Mouse (Mus musculus) urinary bladder, postnatal 10 days (tissue): ENCODE measurements around the gene Lsm2.

Source experiments
- DNase-seq: peaks from one replicate; pipeline ENCODE4 v3.0.0; 2022; ENCODE audit warnings: low spot score

Gene Lsm2

DNA sequence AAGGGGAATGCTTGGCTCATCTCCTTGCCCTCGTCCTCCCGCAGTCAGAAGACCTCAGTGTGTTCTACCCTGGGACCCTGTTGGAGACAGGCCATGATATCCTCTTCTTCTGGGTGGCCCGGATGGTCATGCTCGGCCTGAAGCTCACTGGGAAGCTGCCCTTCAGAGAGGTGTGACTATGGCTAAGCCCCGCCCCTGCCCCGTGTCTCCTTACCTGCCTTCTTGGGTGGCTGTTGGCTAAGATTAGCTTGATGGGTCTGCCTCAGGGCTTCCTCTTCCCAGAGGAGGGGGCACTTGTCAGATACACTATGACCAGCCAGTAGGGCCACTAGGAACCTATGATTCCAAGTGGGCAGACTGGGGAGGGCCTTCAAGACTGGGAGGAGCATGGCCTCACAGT lies 31.6 kb downstream of the Lsm2 start:
- DNase-seq: no peak

DNA sequence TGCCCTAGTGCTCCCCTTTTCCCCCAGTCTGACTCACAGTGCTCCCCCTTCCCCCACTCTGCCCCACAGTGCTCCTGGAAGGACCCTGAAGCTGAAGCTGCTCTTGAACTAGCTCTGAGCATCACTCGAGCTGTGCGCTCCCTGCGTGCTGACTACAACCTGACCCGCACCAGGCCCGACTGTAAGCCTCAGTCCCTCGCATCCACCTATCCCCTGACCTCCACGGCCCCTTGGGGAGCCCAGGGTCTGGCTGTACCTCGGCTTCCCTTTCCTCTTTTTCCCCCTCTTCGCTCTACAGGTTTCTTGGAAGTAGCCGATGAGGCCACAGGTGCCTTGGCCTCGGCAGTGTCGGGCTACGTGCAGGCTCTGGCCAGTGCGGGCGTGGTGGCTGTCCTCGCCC lies 33.6 kb downstream of the Lsm2 start:
- no peak for DNase-seq

DNA sequence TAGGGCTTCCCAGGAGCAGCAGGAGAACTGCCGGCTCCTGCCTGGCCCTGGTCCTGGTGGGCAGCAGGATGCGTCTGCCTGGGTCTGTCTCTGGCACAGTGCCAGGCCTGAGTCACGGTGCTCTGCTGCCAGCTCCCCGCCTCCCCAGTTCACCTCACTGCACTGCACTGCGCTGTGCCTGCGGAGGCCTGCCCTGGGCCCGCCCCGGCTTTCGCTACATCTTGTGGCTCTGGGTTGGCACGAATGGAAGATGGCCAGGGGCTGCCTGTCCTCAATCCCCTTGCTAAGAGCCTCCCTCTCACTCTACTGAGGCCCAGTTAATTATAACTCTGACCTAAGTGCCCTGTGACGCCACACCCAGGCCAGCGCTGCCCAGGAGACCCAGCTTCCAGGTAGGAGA lies 34.7 kb downstream of the Lsm2 start, which contains the start of gene Vwa7:
Vwa7 (plus strand) TSS at position 204 of the 400 bp plus-strand sequence.
- no peak for DNase-seq

DNA sequence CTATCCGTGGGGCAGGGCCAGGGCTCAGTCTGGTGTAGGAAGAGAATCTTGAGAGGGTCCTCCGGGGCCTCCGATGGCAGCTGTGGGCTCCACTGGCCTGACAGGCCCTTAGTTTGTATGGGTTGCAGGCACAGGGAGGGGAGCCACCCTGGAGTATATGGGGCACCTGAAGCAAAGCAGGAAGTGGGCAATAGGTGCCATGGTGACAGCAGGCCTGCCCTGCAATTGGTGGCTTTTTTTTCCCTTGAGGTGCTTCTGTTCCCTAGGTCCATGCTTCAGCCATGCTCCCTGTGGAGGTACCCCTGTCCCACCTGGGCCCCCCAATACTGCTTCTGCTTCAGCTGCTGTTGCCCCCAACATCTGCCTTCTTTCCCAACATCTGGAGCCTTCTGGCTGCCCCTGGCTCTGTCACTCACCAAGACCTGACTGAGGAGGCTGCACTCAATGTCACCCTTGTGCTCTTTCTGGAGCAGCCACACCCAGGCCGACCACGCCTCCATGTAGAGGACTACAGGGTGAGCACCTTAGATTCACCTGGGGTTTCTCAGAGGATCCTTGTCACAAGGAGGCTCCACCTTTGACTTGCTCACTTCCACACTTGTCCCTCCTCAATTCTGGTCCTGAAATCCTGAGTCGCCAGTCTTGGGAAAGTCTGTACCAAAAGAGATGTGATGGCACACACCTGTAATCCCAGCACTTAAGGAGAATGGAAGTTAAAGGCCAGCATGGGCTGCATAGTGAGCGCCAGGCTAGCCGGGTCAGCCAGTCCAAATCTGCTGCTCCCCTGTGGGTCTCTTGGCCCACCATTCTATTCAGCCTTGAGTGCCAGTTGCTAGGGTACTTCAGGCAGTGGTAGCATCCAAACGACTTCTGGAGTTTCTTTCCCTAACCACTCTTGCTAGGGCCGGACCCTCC lies 35.4 kb downstream of the Lsm2 start:
- no peak for DNase-seq

DNA sequence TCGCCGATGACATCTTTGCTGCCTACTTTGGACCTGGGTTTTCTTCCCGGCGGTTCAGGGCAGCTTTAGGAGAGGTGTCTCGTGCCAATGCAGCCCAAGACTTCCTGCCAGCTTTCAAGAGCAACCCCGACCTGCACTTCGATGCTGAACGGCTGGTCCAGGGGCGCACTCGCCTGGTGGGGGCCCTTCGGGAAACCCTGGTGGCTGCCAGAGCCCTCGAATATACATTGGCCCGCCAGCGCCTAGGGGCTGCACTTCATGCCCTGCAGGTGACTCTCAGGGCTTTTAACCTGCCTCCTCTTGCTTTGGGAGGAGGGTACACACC lies 36.0 kb downstream of the Lsm2 start:
- no peak for DNase-seq

DNA sequence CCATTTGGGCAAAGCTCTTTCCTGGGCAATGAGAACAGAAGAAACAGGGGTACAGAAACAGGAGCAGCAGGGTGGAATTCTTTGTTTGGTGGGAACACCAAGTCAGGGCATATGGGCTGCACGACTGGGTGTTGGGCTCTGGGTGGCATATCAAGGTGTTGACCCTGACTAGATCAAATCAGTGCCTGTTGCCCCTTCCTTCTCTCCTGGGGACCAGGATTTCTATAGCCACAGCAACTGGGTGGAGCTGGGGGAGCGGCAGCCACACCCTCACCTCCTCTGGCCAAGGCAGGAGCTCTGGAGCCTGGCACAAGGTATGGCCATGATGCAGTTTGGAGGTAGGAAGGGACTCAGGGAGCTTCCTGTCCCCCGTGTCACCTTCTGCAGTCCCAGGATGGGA lies 36.5 kb downstream of the Lsm2 start:
- no peak for DNase-seq

DNA sequence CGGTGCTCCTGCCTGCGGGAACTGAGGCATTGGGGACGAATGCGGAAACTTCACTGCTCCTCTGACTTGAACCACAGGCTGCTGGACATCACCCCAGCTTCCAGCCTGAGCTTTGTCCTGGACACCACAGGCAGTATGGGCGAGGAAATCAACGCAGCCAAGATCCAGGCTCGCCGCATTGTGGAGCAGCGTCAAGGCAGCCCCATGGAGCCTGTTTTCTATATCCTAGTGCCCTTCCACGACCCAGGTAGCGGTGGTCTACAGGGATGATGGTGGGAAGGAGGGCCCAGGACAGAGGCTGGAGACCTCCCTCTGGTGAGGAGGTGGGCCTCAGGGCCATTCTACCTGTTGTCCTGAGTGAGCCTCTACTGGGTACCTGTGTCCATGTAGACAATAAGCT lies 38.2 kb downstream of the Lsm2 start:
- no peak for DNase-seq

DNA sequence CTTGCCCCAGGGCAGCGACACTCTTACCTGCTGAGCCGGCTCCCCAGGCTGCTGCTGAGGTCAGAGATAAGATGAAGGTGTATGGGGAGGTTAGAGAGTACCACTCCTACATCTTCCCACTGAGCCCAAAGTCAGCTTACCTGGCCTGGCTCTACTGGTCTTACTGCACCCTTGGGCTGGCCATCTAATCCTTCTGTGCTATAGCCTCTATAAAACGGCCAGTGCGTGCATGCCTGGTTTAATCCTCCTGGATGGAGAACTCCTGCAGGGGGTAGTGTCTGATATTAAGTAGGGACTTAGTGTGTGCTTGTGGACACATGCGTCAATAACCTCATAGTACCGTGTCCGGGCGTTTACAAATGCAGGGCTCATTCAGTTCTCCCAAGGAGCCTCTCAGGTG lies 38.9 kb downstream of the Lsm2 start:
- DNase-seq: no peak

DNA sequence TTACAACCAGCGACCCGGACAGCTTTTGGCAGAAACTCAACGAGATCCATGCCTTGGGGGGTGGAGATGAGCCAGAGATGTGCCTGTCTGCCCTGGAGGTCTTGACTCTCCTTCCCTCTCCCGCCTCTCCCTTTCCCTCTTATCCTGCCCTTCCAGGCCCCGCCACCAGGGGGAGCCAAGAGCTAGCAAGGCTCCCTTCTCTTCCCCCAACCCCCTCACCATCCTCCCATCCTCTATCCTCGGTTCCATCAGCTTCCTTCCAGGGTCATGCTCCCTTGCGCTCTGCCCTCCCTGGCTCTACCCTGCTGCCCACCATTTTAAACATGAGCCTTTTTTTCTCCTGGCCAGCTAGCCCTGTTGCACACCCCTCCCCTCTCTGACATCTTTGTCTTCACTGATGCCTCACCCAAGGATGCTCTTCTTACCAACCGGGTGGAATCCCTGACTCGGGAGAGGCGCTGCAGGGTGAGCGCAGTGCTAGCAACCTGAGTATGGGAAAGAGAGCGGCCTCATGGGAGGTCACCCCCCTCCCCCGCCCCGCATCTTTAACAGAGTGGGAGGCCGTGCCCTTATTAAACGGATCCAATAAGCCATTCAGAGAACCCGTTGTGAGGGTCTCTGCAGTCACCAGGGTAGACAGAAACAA lies 39.6 kb downstream of the Lsm2 start:
- peak; percentile 67 for DNase-seq

DNA sequence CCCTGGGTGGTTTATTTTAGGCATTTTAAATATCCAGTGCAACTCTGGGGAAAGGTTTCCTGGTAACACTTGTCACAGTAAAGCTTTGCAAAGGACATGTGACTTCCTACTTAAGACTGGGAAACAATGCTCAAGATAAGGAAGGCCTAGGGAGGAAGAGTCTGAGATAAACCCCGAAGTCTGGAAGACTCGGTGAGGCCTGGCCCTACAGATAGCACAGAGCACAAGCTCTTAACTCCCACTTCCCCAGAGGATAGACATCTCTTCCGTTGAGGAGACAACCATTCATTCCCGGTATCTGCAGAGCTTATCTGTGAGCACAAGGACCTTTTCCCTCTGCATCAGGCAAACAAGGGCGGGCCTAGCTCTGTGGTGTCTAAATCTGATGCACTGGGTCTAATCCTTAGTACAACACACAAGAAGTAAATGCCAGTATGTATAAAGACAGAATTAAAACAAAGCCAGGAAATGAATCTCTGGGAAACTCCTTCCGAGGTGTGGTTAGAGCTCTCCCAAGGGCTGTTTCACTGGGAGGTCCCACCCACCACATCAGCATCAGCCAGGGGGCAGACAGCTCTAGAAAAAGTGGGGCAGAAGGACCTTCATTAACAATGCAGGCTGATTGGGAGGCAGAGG lies 40.3 kb downstream of the Lsm2 start:
- no peak for DNase-seq

DNA sequence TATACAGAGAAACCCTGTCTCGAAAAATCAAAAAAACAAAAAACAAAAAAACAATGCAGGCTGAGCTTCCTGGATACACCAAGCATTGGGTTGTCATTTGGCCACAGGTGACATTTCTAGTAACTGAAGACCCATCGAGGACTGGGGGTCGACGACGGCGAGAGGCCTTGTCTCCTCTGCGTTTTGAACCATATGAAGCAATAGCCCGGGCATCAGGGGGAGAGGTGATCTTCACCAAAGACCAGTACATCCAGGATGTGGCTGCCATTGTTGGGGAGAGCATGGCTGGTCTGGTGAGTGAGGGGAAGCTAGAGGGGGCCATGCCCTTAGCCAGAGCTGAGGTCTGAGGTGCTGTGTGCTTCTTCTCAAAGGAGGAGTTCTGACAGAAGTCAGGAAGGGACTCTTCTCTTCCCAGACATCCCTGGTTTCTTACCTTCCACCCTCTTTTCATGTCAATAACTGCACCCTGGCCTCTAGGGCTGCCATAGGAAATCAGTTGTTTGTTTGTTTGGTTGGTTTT lies 40.9 kb downstream of the Lsm2 start:
- no peak for DNase-seq

DNA sequence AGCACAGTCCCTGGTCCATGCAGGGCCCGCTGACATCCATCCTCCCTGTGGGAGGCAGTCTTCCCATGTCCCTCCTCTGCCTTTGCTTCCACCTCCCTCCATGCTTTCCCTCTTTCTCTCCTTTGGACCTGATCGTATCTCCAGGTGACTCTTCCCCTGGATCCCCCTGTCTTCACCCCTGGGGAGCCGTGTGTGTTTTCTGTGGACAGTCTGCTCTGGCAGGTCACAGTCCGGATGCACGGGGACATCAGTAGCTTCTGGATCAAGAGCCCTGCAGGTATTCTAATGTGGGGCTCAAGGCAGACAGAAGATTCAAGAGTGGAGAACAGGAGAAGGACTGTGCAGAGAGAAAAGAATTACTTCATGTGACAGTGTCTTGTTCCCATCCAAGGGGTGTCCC lies 41.6 kb downstream of the Lsm2 start:
- no peak for DNase-seq

DNA sequence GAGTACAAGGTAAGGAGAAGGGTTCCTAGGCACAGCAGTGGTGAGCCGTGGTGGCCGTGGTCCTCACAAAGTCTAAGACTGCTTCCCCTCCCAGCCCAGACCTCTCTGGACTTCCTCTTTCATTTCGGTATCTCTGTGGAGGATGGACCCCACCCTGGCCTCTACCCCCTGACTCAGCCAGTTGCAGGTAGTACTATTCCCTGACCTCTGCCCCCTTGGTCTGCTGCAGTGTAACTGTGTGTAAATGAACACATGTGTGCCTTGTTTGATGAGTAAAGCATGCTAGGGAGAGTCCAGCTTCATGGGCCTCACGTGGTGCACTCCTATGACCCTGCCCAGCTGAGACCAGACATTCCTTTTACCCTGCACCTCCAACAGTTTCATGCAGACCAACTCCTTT lies 42.1 kb downstream of the Lsm2 start:
- no peak for DNase-seq

DNA sequence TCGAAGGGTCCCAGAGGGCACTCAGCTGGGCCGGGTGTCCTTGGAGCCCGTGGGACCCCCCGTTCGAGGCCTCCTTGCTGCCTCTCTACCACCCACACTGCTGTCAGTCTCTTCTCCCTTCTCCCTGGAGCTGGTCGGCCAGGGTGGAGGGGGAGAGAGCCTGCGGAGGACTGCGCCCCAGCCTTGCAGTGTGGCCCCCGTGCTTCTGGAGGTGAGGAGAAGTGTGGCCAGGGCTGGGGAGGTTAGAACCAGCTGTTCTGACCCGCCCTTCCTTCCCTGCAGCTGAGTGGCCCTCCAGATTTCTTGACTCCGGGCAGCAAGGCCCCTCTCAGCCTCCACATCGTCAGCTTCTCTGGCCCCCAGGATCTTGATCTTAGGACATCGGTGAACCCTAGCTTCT lies 42.6 kb downstream of the Lsm2 start:
- no peak for DNase-seq

DNA sequence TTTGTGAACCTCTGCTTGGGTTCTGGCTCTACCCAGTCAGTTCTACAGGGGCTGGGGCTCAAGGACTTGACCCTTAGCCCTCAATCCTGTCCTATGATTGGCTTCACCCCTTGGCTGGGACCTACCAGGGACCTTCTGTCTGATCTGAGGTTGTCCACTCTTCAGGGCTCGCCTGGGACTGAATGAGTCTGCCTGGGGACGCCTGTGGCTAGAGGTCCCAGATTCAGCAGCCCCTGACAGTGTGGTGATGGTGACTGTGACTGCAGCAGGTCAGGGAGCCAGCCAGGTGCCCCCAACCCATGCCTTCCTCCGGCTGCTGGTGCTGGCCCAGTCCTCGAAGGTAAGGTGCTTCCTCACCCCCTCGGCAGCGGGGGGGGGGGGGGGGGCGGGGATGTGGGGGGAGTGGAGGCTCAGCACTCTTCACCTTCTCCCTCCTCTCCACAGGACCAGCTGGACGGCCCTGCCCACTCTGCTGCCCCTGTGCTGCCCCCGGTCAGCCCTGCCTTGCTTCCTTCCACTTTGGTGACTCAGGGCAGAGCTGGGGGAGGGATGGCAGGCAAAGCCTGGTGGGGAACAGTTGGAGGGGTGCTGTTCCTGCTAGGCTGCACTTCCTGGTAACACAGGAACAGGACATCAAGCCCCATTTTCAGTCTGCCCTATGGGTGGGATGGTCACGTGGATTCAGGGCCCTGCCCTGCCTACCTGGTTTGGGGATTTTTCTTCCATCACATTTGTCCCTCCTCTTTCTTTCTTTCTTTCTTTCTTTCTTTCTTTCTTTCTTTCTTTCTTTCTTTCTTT lies 43.2 kb downstream of the Lsm2 start:
- no peak for DNase-seq

DNA sequence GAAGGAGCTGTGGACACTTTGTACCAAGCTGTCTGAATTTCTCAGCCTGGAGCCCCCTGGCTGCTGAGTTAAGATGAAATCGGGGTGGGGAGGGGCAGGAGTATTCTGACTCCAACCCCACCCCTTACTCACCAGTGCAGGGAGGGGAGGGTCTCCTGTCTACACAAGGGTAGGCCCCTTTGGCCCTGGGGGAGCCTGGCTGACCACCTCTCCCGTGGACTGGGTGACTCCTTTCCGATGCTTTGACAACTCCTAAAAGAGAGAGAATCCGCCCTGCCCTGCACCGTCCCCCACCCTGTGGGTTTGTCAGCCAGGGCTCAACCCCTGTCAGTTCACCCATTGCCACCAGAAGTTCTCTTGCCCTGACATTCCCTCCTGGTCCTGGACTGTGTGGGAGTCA lies 44.5 kb downstream of the Lsm2 start:
- no peak for DNase-seq

DNA sequence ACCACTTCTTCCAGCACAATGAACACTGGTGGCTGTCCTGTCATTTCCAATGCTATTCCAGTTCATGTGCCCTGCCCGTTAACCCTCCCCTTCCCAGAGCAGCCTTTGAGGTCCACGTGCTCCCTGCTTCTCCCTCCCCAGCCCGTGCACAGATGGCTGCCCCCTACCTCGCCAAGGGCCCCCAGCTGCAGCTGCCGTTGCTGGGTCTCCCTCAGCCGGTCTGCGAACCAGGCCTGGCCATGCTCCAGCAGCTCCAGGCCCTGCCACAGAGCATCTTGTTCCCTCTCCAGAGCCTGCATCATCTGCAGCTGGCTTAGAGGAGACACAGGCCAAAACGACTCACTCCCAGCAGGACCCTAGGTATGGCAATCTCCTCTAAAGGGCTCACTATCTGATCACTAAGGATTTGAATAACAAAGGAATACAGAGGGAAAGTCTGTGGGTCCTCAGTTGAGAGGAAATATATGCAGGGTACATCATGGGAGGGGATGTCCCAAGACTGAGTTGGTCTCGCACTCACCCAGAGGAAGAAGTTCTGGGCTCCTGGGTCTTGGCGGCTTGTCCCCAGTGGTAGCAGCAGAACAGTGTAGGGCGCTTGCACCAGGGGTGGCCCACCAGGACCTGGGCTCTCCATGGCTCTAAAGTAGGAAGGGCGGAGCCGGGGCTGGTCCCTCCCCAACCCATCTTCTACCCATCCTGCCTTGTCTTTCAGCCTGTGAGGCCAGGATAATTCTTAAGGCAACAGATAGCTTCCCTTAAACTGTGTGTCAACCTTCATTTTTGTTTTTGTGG lies 45.8 kb downstream of the Lsm2 start, which contains the start of gene Sapcd1:
Sapcd1 (minus strand) TSS at position 740 of the 792 bp plus-strand sequence.
- no peak for DNase-seq

DNA sequence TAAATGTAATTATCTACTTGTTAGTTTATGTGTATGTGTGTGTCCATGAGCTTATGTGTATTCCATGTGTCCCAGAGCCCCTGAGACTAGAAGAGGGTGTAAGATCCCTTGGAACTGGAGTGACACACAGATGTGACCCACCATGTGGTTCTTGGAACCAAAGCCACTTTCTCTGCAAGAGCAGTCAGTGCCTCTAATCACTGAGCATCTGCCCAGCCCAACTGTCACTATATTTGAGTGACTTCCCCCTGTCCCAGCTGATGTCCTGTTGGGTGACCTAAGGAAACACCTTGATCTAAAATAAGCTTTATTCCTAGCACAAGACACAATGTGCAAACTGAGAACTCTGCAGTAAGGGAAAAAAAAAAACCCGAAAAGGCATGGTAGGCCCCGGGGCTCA lies 46.7 kb downstream of the Lsm2 start:
- no peak for DNase-seq

DNA sequence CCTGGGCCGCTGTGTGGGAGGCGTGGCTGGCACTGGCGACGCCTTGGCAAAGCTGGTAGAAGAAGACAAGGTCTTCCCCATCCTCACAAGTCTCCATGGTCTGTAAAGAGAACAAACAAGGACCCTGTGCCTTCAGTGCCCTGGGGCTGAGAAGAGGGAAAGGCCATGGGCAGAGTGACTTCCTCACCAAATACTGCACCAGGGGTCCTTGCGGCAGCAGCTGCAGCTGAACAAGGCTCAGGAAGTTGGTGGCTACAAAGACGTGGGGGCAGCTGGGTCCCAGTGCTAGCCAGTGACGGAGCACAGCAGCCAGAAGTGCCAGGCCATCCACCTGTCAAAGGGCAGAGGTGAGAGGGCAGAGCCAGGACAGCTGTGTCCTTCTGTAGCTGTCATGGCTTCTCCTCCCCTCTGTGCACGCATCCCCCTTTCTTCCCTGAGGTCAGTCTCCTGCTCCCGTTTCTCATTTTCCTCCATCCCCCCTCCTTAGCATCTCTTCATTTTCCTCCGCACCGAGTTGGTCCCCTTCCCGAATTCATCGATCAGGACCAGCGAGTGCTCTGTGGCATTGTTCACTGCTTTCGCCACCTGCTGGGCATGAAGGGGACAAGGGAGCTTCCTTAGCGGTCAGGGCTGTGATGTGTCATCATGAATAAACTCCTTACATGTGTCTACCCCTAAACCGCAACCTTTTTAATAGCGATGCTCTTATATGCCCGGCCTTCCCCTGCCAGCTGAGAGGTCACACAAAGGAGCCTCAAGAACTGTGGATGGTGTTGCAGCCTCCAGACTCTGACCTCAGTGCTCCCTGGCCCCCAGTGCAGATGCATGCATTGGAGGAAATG lies 48.2 kb downstream of the Lsm2 start:
- DNase-seq: no peak

DNA sequence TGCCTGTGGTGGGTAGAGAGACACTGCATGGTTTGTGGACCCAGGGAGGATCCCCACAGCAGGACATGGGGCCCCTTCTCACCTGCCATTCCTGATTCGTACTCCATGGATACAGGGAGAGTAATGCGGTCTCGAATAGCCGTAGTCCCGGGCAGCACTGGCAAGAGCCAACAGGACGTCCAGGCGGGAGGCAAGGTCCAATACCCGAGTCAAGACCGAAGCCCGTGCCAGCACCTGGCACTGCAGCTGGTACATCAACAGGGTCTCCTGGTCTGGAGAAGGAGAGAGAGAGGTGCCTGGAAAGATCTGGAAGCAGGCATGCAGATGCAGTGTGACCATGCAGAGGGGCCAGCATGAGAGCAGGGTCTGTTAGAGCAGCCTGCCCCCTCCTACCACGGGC lies 49.6 kb downstream of the Lsm2 start:
- DNase-seq: no peak
